Mouse (Mus musculus) T-helper 1 cell (primary cell): Measurements from ENCODE around the gene Shoc2.

Experiments
- in situ Hi-C: fragments of 300-600 bp; cut with MboI, MseI; formaldehyde crosslinking; loops from one replicate; pipeline ENCODE4 v1.15.1; 2025; ENCODE audit warnings: high pct_unique_total_duplicates

The Shoc2 gene

GRCm38 (mm10) chr19:54081716-54082165, 137.6 kb downstream of the Shoc2 start:
- in situ Hi-C loops, result no loop called here
